Mouse (Mus musculus): ENCODE data around the gene Ptprq.

The Ptprq gene

GRCm38 (mm10) chr10:107488654-107489315 lies 231.1 kb downstream of the Ptprq start:
- no peak for DNase-seq (ENCODE audit: low read depth, low spot score)

GRCm38 (mm10) chr10:107486770-107487169 lies 233.1 kb downstream of the Ptprq start:
- no peak for DNase-seq (ENCODE audit: low read depth, low spot score)

GRCm38 (mm10) chr10:107485870-107486269 lies 234.0 kb downstream of the Ptprq start, which contains the start of gene Myf5:
Gene Myf5 (minus strand): TSS chr10:107486134.
- DNase-seq (ENCODE audit: low read depth, low spot score): no peak

- DNase-seq (ENCODE audit: low read depth, low spot score): no peak
Observed at GRCm38 (mm10) chr10:107484050-107484449, 235.8 kb downstream of the Ptprq start.

GRCm38 (mm10) chr10:107473497-107473896 lies 246.4 kb downstream of the Ptprq start:
- DNase-seq (ENCODE audit: low read depth, low spot score): no peak

- no peak for DNase-seq (ENCODE audit: low read depth, low spot score)
Observed at GRCm38 (mm10) chr10:107471712-107472111, 248.1 kb downstream of the Ptprq start.

GRCm38 (mm10) chr10:107467819-107468218 lies 252.0 kb downstream of the Ptprq start:
- DNase-seq (ENCODE audit: low read depth, low spot score): no peak
